Mouse (Mus musculus) embryonic facial prominence, embryonic 10.5 days (tissue): Measurements from ENCODE around the gene Rps6ka4. TPM values are rescaled to one million over a fixed set of nuclear protein-coding genes. Genes with fewer than 3 reads are reported as not detected.

ENCODE experiments used
- DNase-seq: peaks from one replicate; pipeline ENCODE4 v3.0.0-alpha.2; 2017; ENCODE audit warnings: low spot score
- H3K27ac ChIP-seq: fragments of 300-500 bp; sonication (generic); replicated peaks from 2 replicates; pipeline ENCODE4 v1.5.1; 2016; ENCODE audit warnings: mild to moderate bottlenecking
- H3K27me3 ChIP-seq: fragments of 300-500 bp; sonication (generic); replicated peaks from 2 replicates; pipeline ENCODE4 v1.6.1; 2016; ENCODE audit warnings: low read depth, mild to moderate bottlenecking; ENCODE audit not compliant: poor library complexity, severe bottlenecking
- H3K36me3 ChIP-seq: fragments of 300-500 bp; sonication (generic); replicated peaks from 2 replicates; pipeline ENCODE4 v1.6.1; 2016; ENCODE audit warnings: mild to moderate bottlenecking, moderate library complexity
- H3K4me1 ChIP-seq: fragments of 300-500 bp; sonication (generic); 2 replicates; pipeline ENCODE4 v1.6.1; 2016
- H3K4me3 ChIP-seq: fragments of 300-500 bp; sonication (generic); 2 replicates; pipeline ENCODE4 v1.5.1; 2016; ENCODE audit warnings: mild to moderate bottlenecking, moderate library complexity
- H3K9me3 ChIP-seq: fragments of 300-500 bp; sonication (generic); 2 replicates; pipeline ENCODE4 v1.6.1; 2016; ENCODE audit warnings: mild to moderate bottlenecking
- WGBS: fragments of 180-500 bp; shearing (Covaris S2); methylation state at CpG from one replicate; pipeline ENCODE4 v1.1.7; 2016; 5-methylcytosine and 5-hydroxymethylcytosine counted together
- polyA plus RNA-seq: library from polyadenylated mRNA; unstranded; fragments of >200 nt; fragmentation: Nextera tagmentation; extraction: Ambion mirVana; gene quantifications from 2 replicates; pipeline ENCODE4 v1.2.1, GENCODE M21; 2016

The Rps6ka4 gene
- polyA plus RNA-seq, 1 experiment from 2014 or later, result 7.0 TPM

DNA sequence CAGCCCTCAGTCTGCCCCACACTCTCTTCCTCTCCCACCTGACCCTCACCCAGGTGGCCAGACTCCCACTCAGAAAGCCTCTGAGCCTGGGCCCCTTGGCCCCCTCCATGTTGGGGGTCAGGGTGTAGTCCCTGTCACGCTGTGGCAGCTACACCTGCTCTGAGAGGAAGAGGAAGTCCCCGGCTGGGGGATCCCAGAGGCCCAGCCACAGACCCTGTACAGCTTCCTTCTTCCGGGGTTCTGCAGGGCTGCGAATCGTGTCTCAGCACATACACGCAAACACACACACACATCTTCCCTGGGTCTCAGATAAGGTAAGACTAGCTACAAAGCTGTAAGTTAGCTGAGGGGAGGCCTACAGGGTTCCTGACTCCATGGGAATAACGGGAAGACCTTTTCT, 17.6 kb upstream of the Rps6ka4 start, which contains the start of gene Ccdc88b:
Ccdc88b (minus strand) TSS at position 181 of the 400 bp plus-strand sequence.
- no peak for DNase-seq
- Histone ChIP-seq H3K27ac (no peak within 1 kb of the TSS), H3K9me3 (no peaks in the 10 kb centered on the region), H3K36me3 (no peaks in the 10 kb centered on the region), H3K27me3 (peaks cover 39% of the 10 kb centered on the region), H3K4me1 (peaks cover 29% of the 10 kb centered on the region), H3K4me3 (no peak within 1 kb of the TSS)
- 78% methylated on average over 7 of the region's 7 CpGs for WGBS

DNA sequence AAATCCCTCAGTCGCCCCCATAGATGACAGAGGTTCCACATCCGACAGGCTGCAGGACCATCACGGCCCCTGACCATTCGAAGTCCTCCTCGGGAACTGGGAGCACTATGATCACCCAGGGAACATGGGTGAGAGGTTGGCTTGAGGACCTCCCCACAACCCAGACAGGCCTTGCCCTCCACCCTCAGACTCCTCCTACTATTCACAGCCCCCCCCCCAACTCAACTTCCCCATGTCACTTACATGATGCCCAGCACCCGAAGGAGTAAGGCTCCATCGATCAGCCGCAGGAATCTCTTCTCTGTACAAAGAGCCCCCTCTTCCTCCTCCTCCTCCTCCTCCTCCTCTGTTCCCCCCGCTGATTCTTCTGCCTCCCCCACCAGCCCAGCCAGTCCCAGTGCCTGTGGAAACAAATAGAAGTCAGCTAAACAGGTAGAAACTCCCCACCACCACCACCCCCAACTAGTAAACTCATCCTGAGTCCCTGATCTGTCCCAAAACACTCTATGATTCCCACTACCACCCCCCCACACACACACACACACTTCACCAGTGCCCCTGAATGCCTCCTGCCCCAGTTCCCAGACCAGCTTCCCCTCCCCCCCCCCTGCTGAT, 17.1 kb upstream of the Rps6ka4 start:
- Histone ChIP-seq H3K36me3 (no peaks in the 10 kb centered on the region), H3K27me3 (peaks cover 44% of the 10 kb centered on the region), H3K4me1 (peaks cover 34% of the 10 kb centered on the region), H3K9me3 (no peaks in the 10 kb centered on the region), H3K27ac (no peak overlapping the region), H3K4me3 (no peak overlapping the region)
- 77% methylated on average over 9 of the region's 9 CpGs for WGBS
- DNase-seq, result no peak

DNA sequence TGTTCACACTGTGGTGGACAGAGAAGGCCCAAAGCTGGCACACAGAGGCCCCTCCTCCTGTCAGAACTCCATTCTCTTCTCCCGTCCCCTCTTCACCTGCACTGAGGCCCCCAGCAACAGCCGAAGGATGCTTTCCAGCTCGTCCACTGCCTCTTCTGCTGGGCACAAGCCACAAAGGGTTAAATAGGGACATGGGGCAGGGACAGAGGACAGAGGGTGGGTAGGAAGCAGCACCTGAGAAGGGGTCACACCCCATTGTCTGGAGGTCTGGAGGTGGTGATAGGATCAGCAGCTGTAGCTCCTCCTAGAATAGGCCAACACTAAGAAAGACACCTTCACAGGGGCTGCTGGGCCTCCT, 16.5 kb upstream of the Rps6ka4 start:
- peaks cover 45% of the 10 kb centered on the region for H3K27me3 ChIP-seq
- 59% methylated on average over 3 of the region's 3 CpGs for WGBS

DNA sequence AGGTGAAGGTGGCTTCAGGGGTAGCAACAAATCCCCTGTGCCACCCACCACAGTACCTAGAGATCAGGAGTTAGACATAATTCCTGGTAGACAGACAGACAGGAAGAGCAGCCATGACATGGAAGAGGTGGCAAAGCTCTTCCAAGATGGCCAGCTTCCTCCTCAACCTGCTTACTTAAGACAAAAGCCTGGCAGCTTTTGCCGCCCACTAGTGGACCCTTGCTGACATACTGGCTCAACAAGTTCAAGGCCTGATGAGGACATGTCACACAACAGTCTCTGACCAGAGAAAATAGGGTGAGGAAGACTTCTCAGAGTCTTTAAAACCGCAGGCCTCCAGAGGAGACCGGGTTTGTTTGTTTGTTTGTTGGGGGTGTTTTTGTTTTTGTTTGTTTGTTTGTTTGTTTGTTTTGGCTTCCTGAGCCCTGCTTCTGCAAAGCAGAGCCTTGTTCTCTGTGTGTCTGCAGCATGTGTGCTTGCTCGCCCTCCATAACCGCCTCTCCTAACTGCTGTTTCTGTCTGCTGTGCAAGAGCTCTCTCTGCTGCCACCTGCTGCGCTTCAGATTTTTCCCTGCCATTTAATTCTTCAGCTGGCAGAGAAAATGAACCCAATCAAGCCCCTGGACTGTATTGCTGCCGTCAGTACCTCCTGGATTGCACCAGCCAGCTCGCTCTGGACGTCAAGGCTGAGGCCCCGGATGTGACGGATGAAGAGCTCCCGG, 16.0 kb upstream of the Rps6ka4 start:
- Histone ChIP-seq H3K27me3 (peaks cover 49% of the 10 kb centered on the region), H3K4me3 (no peak overlapping the region), H3K4me1 (peaks cover 37% of the 10 kb centered on the region), H3K27ac (0 out of 2 replicates have a peak overlapping the region, but pooled peaks have one; percentile 70), H3K9me3 (no peaks in the 10 kb centered on the region), H3K36me3 (no peaks in the 10 kb centered on the region)
- WGBS, result 53% methylated on average over 12 of the region's 12 CpGs
- DNase-seq, result peak; percentile 53

More for the DNA sequence above, 16.5 kb upstream of the Rps6ka4 start:
- H3K27ac ChIP-seq, result no peak overlapping the region
- no peaks in the 10 kb centered on the region for H3K9me3 ChIP-seq
- DNase-seq, result no peak
- no peak overlapping the region for H3K4me3 ChIP-seq
- peaks cover 37% of the 10 kb centered on the region for H3K4me1 ChIP-seq
- H3K36me3 ChIP-seq, result no peaks in the 10 kb centered on the region

DNA sequence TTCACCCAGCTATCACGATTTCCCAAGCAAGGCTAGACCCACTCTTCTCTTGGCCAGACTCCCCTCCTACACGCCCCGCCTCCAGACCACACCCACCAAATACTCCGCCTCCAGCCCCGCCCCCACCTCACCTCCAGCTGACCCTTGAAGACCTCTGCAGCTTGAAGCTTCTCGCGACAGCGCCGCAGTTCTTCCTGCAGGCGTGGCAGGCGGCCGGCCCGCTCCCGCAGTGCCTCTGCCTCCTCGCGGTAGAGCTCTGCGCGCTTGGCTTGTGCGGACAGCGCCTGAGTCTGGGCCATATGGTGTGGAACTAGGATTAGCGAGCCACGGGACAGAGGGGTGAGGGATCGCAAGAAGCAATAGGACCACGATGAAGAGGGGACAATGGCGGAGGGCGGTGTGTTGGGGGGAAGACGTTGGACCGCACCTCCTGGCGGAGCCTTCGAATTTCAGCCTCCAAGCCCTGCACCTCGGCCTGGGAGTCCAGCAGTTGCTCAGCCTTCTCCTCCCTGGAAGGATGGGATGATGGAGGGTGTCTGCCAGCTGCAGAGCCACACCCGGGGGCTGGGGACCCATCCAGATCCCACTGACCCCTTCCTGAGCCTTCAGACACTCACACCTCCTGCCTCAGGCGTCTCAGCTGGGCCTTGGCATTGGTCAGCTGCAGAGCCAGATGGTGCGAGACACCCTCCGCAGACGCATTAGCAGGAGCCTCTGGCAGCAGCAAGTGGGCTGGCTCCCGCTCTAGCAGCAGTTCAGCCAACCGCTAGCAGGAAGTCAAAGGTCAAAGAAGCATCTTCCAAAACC, 15.0 kb upstream of the Rps6ka4 start:
- no peaks in the 10 kb centered on the region for H3K9me3 ChIP-seq
- WGBS, result 6% methylated on average over 38 of the region's 38 CpGs

DNA sequence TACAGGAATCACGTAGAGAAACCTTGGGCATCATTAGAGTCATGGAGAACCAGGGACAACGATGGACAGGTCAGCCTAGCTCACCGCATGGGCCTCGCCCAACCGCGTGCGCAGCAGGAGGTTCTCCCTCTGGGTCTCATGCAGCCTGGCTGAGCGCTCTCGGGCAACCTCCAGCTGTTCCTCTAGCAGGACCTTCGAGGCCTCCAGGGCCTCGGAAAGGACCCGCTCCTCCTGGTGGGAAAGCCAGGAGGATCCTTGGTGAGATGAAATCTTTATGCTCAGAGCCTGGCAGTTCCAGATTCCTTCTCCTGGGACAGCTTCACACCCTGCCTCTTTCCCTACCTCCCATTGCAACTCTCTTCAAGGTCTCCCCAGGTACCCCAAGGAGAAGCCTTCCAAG, 14.2 kb upstream of the Rps6ka4 start:
- no peak for DNase-seq
- peaks cover 67% of the 10 kb centered on the region for H3K27me3 ChIP-seq

More for the DNA sequence above, 15.0 kb upstream of the Rps6ka4 start:
- Histone ChIP-seq H3K27ac (peak overlapping the region; percentile 70), H3K4me1 (peaks cover 37% of the 10 kb centered on the region), H3K27me3 (peaks cover 59% of the 10 kb centered on the region), H3K4me3 (peak overlapping the region; percentile 52), H3K36me3 (no peaks in the 10 kb centered on the region)
- peak; percentile 89 for DNase-seq

DNA sequence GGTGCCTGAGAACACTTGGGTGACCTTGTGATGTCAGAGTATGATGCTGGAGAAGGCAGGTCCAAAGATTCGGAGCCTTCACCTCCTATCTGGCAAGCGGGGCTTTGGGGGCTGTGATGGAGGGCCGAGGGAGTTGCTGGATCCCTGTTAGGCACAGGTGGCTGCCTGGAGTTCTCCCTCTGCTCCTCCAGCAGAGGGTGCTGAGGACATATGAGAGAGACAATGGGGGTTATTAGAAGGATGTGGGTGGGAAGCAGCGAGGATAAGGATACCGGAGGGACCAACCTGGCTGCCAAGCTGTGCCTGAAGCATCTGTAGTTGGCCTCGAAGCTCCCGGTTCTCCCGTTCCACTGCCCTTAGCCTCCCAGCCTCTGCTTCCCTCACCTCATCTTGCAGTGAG, 13.5 kb upstream of the Rps6ka4 start:
- no peak overlapping the region for H3K27ac ChIP-seq
- 73% methylated on average over 8 of the region's 8 CpGs for WGBS
- H3K4me1 ChIP-seq, result peaks cover 41% of the 10 kb centered on the region
- H3K9me3 ChIP-seq, result no peaks in the 10 kb centered on the region
- DNase-seq, result no peak
- peaks cover 74% of the 10 kb centered on the region for H3K27me3 ChIP-seq
- H3K36me3 ChIP-seq, result no peaks in the 10 kb centered on the region
- no peak overlapping the region for H3K4me3 ChIP-seq

More for the DNA sequence above, 14.2 kb upstream of the Rps6ka4 start:
- no peaks in the 10 kb centered on the region for H3K36me3 ChIP-seq
- WGBS, result 87% methylated on average over 12 of the region's 12 CpGs
- H3K4me1 ChIP-seq, result peaks cover 37% of the 10 kb centered on the region
- no peaks in the 10 kb centered on the region for H3K9me3 ChIP-seq
- H3K27ac ChIP-seq, result no peak overlapping the region
- H3K4me3 ChIP-seq, result peak overlapping the region; percentile 52

DNA sequence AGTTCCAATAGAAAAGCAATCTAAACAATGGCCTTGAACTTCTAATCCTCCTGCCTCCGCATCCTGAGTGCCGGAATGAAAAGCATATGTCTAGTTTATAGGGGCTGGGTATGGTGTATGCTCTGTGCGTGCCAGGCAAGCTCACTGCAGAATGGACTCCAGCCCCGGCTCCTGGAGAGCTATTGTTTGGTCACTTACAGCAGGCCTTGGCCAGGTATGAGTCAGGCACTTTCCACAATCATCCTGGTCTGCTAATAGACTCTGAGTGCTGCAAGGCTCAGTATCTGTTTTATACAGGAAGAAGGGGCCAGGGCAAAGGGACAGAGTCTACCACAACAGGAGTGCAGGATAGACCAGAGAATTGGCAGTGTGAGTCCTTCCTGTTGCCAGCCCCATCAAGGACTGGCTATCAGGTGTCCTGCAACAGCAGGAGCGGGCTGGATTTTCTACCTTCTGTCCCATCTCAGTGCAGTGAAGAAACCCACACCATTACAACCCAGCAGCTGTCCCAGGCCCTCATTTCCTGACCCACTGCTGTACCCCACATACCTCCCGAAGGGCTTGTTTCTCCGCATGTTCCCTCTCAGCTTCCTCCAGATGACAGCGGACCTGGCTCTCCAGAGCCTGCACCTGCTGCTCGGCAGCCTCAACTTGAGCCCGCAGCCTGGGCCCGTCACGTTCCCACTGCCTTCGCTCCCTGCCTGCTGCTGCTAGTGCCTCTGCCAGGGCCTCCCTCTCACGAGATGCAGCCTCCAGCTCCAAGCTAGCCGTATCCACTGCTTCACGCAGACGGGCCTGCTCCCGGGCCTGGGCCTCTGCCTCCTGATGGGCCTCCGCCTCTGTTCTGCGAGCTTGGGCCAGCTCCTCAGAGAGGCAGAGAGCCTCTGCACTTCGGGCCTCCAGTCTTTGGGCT, 12.2 kb upstream of the Rps6ka4 start:
- Histone ChIP-seq H3K4me1 (peaks cover 50% of the 10 kb centered on the region), H3K27me3 (peaks cover 87% of the 10 kb centered on the region), H3K4me3 (no peak overlapping the region), H3K36me3 (no peaks in the 10 kb centered on the region), H3K27ac (0 out of 2 replicates have a peak overlapping the region, but pooled peaks have one; percentile 4), H3K9me3 (no peaks in the 10 kb centered on the region)
- no peak for DNase-seq
- 78% methylated on average over 21 of the region's 21 CpGs for WGBS

DNA sequence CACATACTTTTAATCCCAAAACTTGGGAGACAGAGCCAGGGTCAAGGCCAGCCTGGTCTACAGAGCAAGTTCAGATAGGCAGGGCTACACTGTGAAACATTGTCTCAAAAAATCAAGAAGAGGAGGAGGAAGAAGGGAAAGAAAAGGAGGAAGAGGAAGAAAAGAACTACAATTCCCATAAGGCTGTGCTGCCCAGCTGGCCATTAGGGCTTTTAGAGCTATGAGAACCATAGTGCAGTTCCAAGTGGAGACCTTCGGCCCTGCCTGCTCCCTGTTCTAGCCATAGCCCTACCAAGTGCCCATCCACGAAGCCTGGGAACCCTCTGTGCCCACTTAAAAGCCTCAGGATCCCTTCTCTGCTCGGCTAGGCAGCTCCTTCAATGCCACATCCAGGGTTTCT, 11.1 kb upstream of the Rps6ka4 start:
- Histone ChIP-seq H3K36me3 (no peaks in the 10 kb centered on the region), H3K9me3 (no peaks in the 10 kb centered on the region), H3K4me3 (no peak overlapping the region), H3K27me3 (peaks cover 94% of the 10 kb centered on the region), H3K27ac (no peak overlapping the region), H3K4me1 (peaks cover 51% of the 10 kb centered on the region)
- WGBS, result 87% methylated on average over 3 of the region's 3 CpGs
- no peak for DNase-seq

DNA sequence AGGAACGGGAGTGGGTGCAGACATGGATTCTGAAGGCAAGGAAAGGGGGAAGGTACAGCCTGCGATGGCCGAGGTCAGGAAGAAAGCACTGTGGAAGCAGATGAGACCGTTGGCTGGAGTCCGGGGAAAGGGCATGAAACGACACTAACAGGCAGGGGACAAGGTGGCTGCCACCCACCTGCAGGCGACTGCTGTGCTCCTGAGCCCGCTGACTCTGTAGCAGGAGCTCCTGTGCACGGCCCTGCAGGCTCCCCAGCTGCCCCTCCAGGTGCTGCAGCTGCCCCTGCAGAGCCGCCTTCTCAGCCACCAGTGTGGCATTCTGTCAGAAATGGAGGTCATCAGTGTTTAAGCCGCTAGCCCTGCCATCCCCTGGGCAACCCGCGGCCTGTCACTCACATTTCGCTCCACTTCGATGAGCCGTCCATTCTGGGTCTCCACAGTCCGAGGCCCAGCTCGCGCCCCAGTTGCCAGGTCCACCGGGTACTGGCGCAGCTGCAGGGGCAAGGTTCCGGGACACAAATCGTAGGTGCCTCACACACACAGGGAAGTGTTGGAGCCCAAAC, 9.2 kb upstream of the Rps6ka4 start:
- Histone ChIP-seq H3K36me3 (no peaks in the 10 kb centered on the region), H3K4me1 (peaks cover 37% of the 10 kb centered on the region), H3K27me3 (peaks cover 94% of the 10 kb centered on the region), H3K9me3 (no peaks in the 10 kb centered on the region), H3K4me3 (no peak overlapping the region), H3K27ac (no peak overlapping the region)
- 70% methylated on average over 23 of the region's 23 CpGs for WGBS
- no peak for DNase-seq

DNA sequence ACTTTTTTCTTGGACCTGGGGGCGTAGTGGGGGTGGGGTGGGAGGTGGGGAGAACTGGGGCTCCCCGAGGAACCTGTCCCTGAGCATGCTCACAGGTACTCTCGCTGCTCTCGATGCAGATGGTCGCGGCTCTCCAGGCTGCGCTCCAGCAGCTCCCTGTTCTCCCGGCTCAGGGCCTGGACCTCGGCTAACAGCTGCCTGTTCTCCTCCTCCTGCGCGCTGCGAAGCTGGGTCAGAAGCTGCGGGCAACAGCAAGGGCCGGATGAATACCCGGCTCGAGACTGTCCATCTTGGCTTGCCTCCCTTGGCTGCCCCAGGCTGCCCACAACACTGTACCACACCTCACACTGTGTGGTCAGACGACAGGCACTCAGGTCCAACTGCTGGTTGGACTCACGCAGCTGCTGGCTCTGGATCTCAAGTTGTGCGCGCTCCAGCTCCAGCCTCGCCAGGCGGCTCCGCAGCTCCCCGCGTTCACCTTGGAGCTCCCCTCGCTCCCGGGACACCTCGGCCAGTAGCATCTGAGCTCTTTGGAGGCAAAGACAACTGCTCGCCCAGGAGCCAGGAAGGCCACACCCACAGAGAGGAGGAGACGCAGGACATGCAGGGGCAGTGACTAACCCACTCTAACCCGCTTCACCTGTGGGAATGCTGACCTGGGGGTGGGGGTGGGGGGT, 7.5 kb upstream of the Rps6ka4 start:
- H3K4me1 ChIP-seq, result peaks cover 39% of the 10 kb centered on the region
- H3K9me3 ChIP-seq, result no peaks in the 10 kb centered on the region
- no peak overlapping the region for H3K27ac ChIP-seq
- peaks cover 94% of the 10 kb centered on the region for H3K27me3 ChIP-seq
- H3K4me3 ChIP-seq, result peak overlapping the region; percentile 50
- DNase-seq, result peak; percentile 44
- H3K36me3 ChIP-seq, result no peaks in the 10 kb centered on the region
- 5% methylated on average over 31 of the region's 31 CpGs for WGBS
